Mouse (Mus musculus): Measurements from ENCODE around the gene Pde10a.

DNA sequence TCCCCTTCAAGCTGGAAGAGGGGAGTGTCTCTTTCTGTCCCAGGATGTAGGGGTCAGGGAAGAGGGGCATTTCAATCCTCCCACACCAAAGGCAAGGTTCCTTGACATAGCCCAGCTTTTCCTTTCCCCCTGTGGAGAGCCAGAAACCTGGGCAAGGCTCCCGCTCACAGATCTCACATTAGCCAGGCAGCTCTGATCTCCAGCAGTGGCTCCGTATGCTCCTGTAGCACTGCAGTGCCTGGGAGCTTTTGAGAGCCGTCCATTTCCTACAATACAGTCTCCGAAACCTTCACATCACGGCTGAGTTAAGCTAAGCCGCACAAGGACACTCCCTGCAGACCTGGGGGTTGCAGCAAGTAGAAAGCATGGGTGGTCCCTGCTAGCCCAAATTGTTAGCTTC, 29.0 kb downstream of the Pde10a start:
- TF ChIP-seq CTCF (conservative IDR thresholded peaks at IDR 0.05; ENCODE audit: low read length) (no peak), NANOG (IDR thresholded peaks at IDR 0.05; ENCODE audit: borderline replicate concordance, low read length) (no peak), POU5F1 (IDR thresholded peaks at IDR 0.05; ENCODE audit: borderline replicate concordance, low read length) (no peak)
